Mouse (Mus musculus): ENCODE measurements around the gene Dclk1.

The Dclk1 gene

DNA sequence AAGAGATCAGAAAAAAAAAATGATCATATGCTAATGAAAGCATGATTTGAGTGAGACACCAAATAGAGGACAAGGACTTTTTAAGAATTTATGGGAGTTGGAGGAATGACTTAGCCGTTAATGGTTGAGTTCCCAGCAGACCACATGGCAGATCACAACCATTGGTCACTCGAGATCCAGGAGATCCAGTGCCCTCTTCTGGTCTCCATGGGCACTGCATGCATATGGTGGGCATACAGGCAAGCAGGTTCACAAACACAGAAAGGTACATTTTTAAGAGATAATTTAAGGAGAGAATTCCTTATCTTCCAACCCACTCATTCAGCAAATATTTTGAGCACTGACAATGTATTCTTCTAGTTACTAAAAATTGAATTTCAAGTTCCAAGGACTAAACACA is 207.0 kb downstream of the Dclk1 start:
- DNase-seq (ENCODE audit: low spot score in 2 of 2), result no peak

DNA sequence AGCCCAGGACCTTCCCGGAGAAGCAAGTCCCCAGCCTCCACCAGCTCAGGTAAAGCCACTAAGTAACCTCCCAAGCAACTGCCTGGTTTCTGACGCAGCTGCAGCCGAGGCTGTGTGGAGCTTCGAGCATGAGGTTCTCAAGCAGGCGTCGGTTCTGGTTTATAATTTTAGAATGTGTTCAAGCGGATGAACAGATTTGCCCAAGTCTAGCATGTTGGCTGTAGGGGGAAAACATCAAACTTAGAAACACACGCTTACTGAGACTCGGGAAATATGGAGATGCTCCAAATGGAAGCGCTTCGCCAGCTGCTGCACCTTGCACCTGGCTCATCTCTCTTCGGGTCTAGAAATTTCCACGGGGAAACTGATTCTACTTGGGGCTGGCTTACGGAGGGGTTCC is 208.9 kb downstream of the Dclk1 start:
- no peak for DNase-seq (ENCODE audit: low spot score in 2 of 2)

DNA sequence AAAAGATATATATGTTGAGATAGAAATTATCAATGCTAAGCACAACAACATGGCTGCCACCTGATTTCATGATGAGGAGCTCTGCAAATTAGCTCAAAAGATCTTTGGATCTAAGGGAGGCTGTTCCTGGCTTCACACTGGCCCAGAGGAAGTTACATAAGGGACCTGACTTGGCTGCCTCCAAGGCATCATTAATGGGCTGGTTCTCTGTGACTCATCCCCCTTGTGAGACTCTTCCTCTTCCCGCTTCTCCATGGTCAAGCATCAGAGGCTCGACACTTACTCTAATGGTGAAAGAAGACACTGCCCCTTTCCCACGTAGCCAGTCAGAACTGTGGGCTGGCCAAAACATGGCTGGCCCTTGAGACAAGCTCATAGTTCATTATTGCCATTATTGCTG is 209.7 kb downstream of the Dclk1 start:
- no peak for DNase-seq (ENCODE audit: low spot score in 2 of 2)

DNA sequence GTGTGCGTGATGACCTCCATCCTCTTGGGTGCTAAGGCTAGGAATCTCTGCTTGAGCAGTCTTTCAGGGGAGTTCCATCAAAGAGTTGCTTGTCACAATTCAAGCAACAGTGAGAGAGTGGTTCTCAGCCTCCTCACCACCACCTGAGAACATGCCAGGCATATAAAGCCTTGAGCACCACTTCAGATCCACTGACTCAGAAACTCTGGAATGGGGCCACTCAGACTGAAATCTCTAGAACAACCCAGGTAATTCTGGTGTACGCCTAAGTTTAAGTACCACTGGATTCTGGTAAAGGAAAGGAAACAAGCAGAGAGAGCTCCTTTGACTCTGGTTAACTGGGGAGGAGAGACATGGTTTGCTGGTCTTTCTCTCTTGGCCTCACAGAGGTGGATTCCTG is 210.3 kb downstream of the Dclk1 start:
- DNase-seq (ENCODE audit: low spot score in 2 of 2), result no peak

DNA sequence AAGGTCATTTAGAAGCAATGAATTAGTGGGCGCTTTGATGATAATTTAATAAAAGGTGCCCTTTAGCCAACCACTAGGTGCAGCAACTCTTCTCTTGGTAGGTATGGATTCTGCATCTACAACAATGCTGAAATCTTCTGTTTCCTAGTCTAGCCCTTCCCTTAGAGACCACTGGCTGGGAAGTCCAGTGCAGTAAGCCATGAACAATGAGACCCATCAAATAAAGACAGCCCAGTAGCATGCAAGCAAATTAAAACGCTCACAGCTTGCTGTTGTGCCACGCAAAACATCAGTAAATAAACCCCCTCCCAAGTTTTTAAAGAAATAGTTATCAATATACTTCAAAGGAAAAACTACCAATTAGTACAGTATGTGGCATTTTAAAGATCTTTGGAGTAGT is 218.9 kb downstream of the Dclk1 start:
- DNase-seq (ENCODE audit: low spot score in 2 of 2), result no peak

DNA sequence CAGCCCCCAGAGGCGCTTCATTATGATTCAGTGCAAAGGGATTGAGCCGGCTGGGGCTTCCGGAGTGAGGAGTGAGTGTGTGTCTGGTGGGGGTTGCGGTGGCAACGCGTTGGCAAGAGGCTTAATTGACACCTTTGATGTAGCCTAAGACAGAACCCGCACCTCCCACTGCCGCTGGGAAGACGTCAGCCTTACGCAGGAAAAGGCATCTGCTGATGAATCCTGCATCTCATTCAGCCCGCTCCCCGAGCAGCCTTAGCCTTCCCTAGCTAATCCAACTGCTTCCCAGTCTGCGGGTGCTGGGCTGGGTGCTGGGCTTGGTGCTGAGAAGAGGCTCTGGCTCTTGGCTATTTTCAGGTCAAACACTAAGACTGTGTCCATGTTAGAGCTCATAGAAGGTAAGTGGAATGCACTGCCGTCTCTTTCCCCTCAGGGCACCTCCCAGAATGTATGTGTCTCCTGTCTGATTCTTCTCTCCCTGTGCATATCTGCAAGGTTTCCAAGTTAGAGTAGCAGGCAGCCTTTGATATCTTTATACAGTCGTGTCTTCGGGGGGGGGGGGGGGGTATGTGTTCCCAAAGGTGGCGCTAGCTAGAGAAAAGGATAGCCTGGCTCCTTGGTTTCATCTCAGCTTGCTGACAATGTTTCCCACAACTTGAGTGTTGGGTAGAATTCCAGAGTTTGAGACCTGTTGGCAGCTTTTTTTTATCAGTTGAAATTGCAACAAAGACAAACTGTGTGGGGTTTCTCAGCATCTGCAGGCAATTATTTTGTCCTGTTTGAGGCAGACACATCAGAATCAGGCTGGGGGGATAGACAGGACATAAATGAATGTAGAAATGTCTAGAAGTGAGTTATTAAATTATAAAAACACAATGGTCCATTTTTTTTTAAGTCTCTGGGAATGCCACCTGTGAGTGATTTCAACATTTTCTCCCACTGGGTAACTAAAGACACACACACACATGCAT is 219.8 kb downstream of the Dclk1 start:
- no peak for DNase-seq (ENCODE audit: low spot score in 2 of 2)

DNA sequence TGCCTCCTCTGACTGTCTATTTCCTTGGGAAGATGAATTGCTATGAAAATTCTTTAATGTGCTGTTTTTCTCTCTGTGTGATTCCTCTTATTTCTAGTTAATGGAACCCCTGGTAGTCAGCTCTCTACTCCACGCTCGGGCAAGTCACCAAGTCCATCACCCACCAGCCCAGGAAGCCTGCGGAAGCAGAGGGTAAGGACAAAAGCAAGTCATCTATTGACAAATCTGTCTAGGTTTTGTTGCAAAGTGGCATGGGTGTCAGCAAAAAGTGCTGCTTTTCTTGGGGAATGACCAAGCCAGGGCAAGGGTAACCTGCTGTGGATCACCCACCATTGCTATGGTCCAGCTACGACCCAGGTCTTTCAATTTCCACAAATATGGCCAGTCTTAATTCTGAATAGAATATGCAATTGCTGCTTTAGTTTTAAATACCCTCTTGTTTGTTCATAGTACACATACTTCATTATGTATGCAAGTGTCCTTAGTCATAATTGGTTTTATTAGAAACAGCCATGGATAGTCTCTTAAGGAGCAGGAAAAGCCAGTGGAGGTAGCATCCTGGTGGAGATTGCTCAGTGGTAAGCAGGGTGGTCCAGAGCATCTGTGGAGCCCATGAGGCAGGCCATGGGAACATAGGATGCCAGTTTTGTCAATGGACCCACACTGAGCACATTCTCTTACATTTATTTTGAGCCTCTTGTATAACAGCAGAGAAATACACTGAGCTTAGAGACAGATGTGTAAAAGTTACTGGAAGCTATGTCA is 220.9 kb downstream of the Dclk1 start:
- DNase-seq (ENCODE audit: low spot score in 2 of 2), result no peak

DNA sequence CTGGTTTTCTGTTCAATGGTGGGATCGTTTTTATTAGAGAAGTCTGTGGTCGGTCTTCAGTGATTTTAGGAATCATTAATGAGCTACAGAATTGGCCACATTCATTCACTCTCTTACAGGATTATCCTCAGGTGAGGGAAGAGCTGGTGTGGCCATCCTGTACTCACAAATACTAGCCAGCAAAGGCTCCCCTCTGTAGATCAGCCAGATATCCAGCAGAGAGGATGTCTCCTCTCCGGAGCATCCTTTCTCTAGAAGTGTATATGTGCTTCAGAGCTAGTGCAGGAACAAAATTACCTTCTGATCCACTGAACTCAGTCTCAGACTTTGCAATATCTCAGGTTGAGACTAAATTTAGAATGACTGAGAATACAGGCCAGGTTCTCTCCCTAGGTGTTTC is 222.1 kb downstream of the Dclk1 start:
- DNase-seq (ENCODE audit: low spot score in 2 of 2), result no peak

DNA sequence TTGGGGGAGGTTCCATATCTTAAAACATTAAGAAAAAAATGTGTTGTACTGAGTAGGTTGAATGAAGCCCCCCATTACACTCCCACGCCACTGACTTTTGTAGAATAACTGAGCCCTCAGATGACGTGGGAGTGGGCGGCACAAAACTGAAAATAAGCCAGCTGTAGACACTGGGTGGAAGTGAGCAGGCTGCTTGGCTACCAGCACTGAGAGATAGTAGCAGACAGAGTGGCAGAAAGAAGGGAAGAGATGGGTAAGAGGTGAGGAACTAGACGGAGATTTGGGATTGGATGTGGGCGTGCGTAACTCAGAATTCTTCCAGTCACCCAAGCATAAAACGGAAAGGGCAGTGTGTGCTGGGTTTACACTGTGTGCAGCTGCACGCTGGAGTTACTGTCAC is 223.6 kb downstream of the Dclk1 start:
- DNase-seq (ENCODE audit: low spot score in 2 of 2), result no peak

DNA sequence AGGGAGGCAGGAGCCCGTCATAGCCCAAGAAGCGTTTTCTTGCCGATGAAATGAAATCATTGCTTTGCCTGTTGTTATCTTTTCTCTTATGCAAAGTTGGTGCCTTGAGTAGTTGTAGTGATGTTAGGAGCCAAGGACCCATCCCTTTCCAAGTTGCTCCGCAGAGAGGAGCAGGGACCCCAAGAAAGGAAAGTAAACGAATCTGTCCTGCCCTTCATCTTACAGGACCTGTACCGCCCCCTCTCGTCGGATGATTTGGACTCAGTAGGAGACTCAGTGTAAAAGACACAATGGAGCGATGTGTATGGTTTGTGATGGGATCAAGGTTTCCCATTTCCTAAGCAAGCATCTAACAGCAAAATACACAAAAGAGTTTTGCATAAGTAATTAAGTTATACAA is 224.2 kb downstream of the Dclk1 start:
- DNase-seq (ENCODE audit: low spot score in 2 of 2), result no peak

DNA sequence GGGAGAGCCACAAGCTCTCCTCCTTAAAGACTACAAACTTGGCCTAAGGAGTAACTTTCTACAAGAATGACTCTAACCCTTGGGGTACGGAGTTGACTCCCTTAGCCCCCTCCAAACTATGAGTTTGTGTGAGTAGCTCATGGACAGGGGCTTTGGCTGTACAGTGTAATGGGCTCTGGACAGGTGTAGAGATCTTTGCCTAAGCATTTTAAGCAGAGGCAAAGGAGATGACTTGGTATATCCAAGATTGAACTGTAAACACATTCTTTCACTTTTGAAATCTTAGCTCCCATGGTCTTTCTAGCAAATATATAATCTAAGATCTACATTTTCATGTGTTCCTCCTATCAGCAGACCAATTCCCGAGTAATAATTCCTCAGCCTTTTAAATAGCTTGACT is 229.9 kb downstream of the Dclk1 start, which contains the start of gene Gm21954:
Gene Gm21954, minus strand, starts transcription at position 101 of the 400 bp plus-strand sequence.
- DNase-seq (ENCODE audit: low spot score in 2 of 2), result no peak

DNA sequence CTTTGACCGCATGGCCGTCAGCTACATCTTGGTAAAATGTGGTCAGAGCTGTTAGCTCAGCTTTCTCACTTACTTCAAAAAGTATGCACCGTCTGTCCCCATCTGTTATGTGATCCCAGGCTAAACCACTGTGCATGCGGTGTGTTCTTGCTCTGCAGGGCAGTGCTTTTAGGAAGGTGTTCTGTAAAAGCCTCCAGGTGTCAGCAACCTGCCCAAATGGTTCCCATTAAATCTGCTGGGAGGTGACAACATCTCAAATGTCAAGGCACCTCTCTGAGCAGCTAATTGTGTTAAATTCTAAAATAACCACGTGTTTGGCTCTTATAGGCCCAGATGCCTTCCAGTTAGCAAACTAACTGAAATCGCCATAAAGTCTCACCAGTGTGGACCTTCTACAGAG is 231.0 kb downstream of the Dclk1 start:
- DNase-seq (ENCODE audit: low spot score in 2 of 2), result no peak

DNA sequence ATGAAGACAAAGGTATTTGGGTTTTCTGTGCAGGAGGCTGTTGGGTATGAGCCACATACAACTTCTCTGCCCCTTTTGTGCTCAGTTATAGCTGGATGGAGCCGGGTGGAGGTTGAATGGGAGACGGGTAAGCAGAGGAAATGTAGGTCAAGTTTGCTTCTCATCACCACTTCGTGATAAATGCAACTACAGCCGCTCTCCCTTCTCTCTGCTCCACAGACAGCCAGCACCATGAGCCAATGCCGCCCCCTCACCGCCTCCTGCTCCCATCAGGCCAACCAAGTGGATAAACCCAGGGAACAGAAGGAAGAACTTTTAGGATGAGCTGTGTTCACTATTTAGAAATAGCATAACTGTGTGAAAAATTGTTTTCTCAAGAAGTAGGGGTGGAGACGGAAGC is 234.5 kb downstream of the Dclk1 start:
- no peak for DNase-seq (ENCODE audit: low spot score in 2 of 2)

DNA sequence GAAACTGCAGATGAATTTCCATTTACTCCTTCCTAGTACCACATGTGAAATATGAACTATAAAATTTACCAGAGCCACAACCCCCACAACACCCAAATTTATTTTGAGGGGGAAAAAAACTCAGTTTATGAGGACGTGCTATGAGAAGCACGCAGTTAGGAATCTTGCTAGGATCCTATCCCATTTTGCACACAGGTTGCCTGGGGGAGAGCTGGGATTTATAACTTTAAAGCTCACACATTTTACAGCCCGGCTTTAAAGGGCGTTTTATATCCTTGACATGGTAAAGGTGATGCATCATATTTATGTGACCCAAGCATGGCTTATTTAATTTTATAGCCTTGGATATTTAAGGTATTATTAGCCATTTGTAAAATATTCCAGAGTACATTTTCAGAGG is 237.1 kb downstream of the Dclk1 start:
- DNase-seq (ENCODE audit: low spot score in 2 of 2), result no peak

DNA sequence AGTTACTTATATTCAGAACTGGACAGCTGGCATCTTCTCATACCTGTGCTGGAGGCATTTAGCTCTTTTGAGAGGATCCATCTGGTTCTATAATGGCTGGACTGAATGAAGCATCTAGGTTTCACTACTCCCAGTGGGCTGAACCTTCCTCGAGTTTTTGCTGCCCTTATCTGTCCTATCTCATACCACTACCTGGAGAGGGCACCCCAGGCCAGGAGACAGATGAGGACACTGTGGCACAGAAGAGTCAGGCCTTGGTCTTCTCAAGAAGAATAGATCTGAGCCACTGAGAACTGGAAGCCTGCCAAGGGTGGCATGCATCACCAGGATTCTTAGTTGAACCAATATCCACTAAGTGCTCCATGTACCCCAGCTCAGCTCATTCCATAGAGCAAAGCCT is 239.0 kb downstream of the Dclk1 start:
- no peak for DNase-seq (ENCODE audit: low spot score in 2 of 2)

DNA sequence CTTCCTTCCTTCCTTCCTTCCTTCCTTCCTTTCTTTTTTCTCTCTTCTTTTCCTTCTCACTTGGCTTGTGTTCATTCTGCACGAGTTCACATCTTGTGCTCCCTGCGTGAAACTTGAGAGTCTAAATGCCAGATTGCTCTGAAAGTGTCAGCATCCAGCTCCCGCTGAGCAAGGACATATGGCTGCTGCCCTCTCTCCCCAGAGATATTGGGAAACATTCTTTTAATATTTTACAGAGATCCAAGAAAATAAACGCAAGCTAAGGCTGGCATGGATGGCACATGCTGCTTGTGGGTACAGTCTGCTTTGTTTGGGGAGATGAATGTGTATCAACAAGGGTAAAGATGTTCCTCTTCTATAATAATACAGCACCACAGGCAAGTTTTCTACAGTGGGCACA is 241.2 kb downstream of the Dclk1 start:
- no peak for DNase-seq (ENCODE audit: low spot score in 2 of 2)

DNA sequence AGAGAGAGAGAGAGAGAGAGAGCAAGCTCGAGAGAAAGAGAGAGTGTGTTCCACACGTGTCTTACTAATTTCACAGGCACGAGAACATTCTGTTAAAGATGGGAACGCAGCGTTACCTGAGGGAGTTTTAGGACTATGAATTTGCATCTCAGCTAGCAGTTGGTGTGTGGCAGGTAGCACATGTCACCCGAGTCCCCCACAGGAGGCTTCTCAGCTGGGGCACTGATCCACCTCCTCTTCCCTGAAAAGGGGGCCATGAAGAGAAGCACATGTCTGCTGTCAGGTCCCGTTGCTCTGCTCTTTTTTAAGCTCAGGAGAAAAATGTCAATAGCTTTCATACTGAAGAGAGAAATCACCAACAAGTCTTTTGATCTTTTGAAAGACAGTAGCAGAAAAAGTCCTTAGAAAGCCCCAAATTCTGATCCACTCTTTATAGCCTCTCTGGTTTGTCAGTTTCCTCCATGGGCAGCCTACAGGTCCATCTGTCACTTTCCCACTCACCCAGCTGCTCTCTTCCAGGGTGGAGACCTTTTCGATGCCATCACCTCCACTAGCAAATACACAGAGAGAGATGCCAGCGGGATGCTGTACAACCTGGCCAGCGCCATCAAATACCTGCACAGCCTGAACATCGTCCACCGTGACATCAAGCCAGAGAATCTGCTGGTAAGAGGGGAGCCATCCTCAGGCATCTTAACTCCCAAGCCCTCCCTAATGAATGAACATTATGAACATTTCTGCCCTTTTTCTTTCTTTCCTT is 247.2 kb downstream of the Dclk1 start:
- no peak for DNase-seq (ENCODE audit: low spot score in 2 of 2)

DNA sequence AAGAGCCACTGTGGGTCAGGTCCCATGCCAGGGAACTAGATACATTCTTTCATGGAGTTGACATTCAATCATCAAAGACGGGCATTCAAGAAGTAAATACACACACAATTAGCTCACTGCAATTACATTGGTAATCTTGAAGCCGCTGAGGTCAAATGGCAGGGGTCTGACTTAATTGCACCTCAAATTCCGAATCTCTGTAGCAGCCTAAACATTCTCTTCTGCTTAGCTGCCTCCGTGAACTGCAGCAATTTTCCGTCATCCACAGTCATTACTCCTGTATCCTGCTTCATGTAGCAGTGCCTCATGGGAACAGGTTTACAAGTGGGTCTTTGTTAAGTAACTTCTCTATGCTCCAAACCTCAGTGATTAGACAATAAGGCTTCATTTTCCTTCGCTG is 249.9 kb downstream of the Dclk1 start:
- no peak for DNase-seq (ENCODE audit: low spot score in 2 of 2)

DNA sequence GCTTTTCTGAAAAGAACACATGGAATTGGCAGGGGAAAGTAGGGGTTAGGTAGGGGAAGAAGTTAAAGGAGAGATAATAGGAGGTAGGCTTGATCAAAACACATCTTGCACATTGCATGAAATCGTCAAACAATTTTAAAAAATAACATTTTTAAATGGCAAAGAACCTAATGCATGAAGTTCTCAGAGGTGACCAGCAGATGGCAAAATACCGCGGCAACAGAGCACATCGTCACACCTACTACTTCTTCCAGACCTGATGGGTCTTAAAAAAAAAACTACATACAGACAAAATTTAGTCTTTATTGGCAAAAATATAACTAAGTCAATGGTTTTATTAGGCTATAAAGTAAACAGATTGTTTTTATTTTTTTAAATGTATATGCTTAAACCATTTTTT is 252.2 kb downstream of the Dclk1 start:
- DNase-seq (ENCODE audit: low spot score in 2 of 2), result no peak

DNA sequence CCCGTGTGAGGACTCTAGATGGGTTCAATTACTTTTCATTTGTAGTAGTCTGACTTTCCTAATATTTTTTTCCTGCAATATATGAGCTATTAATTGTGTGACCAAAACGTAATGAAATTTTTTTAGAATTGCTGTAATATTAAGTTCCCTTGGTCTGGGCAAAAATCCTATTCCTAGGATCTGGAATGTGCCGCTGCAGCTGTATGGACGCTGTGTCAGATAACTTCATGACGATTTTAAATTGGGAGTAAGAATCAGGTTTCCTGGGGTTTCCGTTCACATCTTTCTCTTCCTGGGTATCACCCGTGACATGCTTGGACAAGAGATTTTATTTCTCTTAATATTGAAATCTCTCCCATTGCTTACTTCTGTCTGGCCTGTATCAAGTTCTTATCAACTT is 253.1 kb downstream of the Dclk1 start:
- no peak for DNase-seq (ENCODE audit: low spot score in 2 of 2)

DNA sequence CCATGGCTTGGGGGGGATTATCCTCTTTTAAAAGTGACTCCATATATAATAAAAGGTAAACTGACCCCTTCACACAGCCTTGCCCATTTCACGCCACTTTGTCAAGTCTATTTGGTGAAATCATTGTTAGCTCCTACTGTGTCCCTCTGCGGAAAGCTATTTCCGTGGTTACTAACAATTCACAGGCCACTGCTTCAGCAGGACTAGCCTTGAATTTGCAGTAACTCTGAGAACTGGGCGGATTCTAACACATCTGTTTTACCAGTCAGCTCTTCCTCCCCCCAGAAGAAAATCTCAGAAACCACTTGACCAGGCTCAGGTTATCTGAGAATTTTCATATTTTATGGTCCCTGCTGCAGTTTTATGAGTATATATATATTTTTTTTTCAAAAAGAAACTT is 253.7 kb downstream of the Dclk1 start:
- no peak for DNase-seq (ENCODE audit: low spot score in 2 of 2)

DNA sequence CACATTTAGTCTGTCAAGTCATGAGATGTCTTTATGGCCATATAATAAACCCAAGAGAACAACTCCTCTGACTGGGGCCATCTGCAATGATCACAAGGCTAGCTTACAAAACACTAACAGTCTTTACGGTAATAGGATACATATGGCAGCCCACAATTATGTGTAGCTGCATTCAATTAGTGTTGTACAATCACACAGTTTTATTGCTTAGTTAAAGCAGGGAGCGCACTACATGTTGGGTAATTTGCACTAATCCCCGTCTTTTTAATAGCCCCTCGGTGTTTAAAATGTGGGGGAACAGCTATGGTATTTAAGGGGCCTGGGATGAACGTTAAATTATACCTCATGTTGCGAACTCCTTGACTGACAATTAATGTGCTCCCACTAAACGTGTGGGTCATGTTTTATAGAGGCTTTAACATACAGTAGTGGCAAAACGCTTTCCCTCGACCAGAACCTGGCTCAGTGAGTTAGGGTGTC is 254.3 kb downstream of the Dclk1 start:
- no peak for DNase-seq (ENCODE audit: low spot score in 2 of 2)
